Mouse (Mus musculus) left cerebral cortex, postnatal 14 days (tissue): ENCODE data around the gene Ncoa5. TPM values are rescaled to one million over a fixed set of nuclear protein-coding genes. Genes with fewer than 3 reads are reported as not detected.

ENCODE experiments used
- DNase-seq, 2 experiments: peaks; one replicate each; pipeline ENCODE4 v3.0.0; 2021 to 2022; ENCODE audit warnings: low spot score in 2 of 2, mixed read lengths in 1 of 2
- intact Hi-C: fragments of 180-260 bp; cut with DNase I; formaldehyde crosslinking; loops from one replicate; pipeline ENCODE4 v1.15.1; 2025
- total RNA-seq, 2 experiments: library from RNA; stranded (reverse); gene quantifications; 2 replicates each; pipeline ENCODE4 v1.2.3; 2021

Ncoa5 gene
- total RNA-seq, 2 experiments from 2014 or later, result 53.2 to 54.6 TPM

- intact Hi-C loops, result no loop called here
Measured at GRCm38 (mm10) chr2:165003108-165003507, 31.6 kb downstream of the Ncoa5 start.

GRCm38 (mm10) chr2:165001958-165002357, 32.7 kb downstream of the Ncoa5 start:
- intact Hi-C loops, result no loop called here
- DNase-seq, result no peak

More at GRCm38 (mm10) chr2:165003108-165003507, 31.6 kb downstream of the Ncoa5 start:
- no peak for DNase-seq

GRCm38 (mm10) chr2:164997721-164998428, 36.8 kb downstream of the Ncoa5 start:
- DNase-seq, result no peak
- intact Hi-C loops, result no loop called here

- intact Hi-C loops, result no loop called here
- DNase-seq, result peak in 1 of 2 experiments; percentile 20
Measured at GRCm38 (mm10) chr2:164996848-164997720, 37.6 kb downstream of the Ncoa5 start.

DNA sequence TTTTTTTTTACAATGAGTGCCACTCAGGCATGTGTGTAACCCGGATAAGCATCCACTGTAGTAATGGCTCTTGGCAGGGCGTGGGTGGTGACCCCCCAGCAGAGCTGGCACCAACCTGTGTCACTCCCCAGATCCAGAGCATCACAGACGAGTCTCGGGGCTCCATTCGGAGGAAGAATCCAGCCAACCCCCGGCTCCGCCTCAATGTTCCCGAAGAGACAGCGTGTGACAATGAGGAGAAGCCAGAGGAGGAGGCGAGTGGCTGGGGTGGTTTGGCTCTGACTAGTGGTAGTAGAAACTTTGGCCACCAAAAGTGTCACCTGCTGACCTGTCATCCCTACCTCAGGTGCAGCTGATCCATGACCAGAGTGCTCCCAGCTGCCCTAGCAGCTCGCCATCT, 38.7 kb downstream of the Ncoa5 start:
- DNase-seq, result peak in 1 of 2 experiments; percentile 44
- intact Hi-C loops, result no loop called here

- intact Hi-C loops, result no loop called here
- DNase-seq, result peak; percentile 55 to 80
Measured at GRCm38 (mm10) chr2:164994659-164995428, 39.8 kb downstream of the Ncoa5 start.

- DNase-seq, result no peak
- intact Hi-C loops, result no loop called here
Measured at GRCm38 (mm10) chr2:164994156-164994555, 40.5 kb downstream of the Ncoa5 start.

- intact Hi-C loops, result no loop called here
- DNase-seq, result no peak
Measured at GRCm38 (mm10) chr2:164991808-164992207, 42.9 kb downstream of the Ncoa5 start.

DNA sequence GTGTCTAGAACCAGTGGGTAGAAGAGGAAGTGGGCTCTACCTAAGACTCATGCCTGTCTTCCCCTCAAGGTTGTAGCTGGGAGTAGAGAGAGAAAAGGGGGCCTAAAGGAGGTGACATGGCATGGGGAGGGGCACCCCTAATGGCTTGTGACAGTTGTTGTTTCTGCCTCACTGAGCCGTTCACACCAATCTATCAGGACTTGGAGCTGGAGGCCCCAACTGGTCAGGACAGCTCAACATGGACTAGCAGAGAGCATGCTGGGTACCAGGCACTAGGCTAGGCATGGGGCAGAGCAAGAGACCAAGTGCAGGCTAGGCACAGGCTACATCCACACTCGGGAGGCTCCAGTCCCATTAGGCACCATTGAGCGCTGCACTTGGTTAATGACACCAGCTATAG, 43.6 kb downstream of the Ncoa5 start:
- intact Hi-C loops, result no loop called here
- no peak for DNase-seq

GRCm38 (mm10) chr2:164988777-164989176, 45.9 kb downstream of the Ncoa5 start:
- intact Hi-C loops, result no loop called here
- DNase-seq, result no peak

DNA sequence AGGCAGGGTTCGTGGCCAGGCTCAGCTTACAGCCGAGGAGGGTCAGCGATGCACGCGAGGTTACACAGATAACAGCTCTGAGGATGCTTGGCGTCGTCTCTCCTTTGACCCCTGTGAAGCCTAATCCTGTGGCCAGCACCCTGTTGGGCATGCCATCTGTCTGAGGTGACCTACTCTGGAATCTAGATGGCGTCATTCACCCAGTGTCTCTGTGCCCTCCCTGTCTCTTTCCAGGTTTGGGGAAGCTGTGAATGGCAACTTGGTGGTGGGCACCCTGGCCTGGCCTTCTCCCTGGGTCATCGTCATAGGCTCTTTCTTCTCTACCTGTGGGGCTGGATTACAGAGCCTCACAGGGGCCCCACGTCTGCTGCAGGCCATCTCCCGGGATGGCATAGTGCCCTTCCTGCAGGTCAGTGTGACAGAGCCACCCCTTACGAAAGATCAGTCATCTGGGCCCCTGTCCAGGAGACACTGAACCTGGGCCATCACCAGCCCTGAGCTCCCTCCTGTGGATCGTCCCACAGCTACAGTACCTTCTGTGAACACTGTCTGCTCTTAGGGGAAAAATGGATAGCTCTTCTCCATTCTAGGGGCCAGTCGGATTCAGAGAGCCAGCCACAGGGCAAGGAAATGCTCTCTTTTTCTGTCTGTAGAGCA, 48.2 kb downstream of the Ncoa5 start:
- intact Hi-C loops, result no loop called here
- DNase-seq, result no peak

DNA sequence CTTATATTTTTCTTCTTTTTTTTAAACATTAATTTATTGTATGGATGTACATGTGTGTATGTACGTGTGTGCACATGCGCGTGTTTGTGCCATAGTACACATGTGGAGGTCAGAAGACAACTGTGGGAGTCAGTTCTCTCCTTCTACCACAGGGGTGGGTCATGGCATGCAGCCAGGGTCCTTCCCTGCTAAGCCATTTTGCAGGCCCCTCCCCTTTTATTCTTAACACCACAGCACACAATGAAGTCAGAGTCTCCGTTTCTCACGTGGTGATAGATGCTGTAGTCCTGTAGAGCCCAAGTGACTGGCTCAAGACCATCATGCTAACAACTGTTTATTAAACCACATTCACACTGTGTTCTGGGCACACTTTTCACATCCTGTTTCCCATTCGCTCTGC, 48.7 kb downstream of the Ncoa5 start:
- DNase-seq, result no peak
- intact Hi-C loops, result no loop called here

GRCm38 (mm10) chr2:164979749-164980148, 54.9 kb downstream of the Ncoa5 start:
- no peak for DNase-seq
- intact Hi-C loops, result no loop called here

DNA sequence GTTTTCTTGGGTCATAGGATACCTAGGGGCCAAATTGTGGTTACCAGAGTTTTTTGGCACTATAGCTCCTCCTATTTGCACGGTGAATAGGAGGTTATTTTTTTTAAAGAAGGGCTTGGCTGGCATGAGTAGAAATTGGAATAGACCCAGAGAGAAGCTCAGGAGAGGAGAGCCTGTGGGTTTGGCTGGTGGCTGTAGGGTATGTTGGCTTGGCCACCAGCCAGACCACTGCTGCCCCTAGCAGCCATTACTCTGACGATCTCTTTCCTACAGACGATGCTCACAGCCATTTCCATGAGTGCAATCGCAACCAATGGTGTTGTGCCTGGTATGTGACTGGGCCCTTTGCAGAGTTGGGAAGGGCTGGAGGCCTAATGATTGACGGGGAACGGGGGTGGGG, 59.1 kb downstream of the Ncoa5 start:
- no peak for DNase-seq
- intact Hi-C loops, result no loop called here

DNA sequence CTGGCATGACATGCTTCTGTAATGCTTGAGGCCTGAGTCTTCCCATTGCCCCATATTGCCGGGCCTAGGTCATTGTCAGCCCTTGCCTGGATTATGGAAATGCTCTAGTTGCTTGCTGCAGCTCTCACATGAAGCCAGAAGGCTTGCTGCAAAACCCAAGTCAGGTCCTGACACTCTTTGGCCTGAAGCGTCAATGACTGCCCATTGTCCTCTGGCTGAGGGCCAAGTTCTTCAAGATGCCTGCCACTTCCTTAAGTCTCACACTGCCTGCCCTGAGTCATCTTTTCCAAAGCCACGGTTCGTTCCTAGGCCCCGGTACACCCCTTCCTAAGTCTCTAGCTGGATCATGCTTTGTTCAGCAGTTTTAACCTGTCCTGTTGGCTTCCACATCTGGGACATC, 62.0 kb downstream of the Ncoa5 start:
- intact Hi-C loops, result no loop called here
- no peak for DNase-seq

- DNase-seq, result peak in 1 of 2 experiments; percentile 68
- intact Hi-C loops, result no loop called here
Measured at GRCm38 (mm10) chr2:164970631-164971196, 64.0 kb downstream of the Ncoa5 start.

- intact Hi-C loops, result loop anchor here (10.0 kb wide), 1 partner anchor 315 kb away; the partner anchor contains the start of gene Slc35c2
- DNase-seq, result peak in 1 of 2 experiments; percentile 61
Measured at GRCm38 (mm10) chr2:164969348-164969781, 65.3 kb downstream of the Ncoa5 start.

DNA sequence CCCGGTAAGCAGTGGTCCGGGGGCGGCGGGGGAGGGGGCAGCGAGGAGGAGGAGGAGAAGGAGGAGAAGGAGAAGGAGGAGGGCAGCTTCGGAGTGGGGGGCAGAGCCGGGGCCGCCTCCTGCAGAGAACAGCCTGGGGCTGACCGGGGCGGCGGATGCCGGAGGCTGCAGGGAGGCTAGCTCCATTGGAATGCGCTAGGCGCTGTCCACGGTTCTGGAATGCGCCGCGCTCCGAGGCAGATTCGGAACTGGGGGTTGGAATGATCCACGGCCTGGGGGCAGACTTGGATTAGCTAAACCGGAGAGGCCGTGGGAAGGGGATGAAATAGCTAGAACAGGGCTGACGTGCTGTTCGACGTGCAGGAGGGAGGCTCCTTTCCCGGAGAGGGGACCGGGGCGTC, 66.2 kb downstream of the Ncoa5 start:
- peak in 1 of 2 experiments; percentile 56 for DNase-seq
- intact Hi-C loops, result loop anchor here (10.0 kb wide), 1 partner anchor 316 kb away; the partner anchor contains the start of gene Slc35c2
